9 mouse cellular contexts compared by ENCODE assay signal in the genomic region with DNA sequence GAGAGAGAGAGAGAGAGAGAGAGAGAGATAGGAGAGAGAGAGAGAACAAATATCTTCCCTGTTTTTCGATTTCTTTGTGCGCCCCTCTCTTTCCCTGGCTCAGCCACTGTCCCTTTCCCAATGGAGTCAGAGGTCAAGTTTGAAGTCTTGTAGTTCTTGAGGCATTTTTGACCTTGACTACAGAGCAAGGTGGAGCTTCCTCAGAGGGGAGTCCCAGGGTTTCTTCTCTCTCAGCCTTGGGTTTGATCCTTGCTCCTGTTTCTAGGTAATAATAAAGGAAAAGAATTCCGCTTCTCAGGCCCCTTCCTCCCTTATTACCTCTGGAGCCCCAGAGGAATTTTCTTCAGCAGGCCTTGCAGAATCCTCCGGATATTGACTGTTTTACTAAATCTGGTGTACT. TPM values are rescaled to one million over a fixed set of nuclear protein-coding genes. Genes with fewer than 3 reads are reported as not detected.
DNase-seq lines count a peak whose midpoint lies in the region; ATAC-seq and TF ChIP-seq lines count a peak whose summit lies in the region.
"Had no signal": no experiment of that assay in that cellular context is flagged by ENCODE, and none has a peak within 500 bp of the region (broad histone marks: within the 10 kb centered on the region; RNA-seq: fewer than 3 reads in every experiment).

No protein-coding gene starts in this region.

- ATAC-seq in kidney, embryonic 15.5 days (replicated peaks; ENCODE audit: low FRiP score): no peak
- no peak for ATAC-seq in embryonic facial prominence, embryonic 15.5 days (ENCODE audit: insufficient number of reproducible peaks, low FRiP score, low TSS enrichment, low read depth)
- ATAC-seq in intestine, postnatal 0 days: no peak
- ATAC-seq in neural tube, embryonic 14.5 days (ENCODE audit: low read depth): no peak

- H3K9me3 ChIP-seq in kidney, embryonic 15.5 days (replicated peaks): no peaks in the 10 kb centered on the region
- no peaks in the 10 kb centered on the region for H3K9me3 ChIP-seq in embryonic facial prominence, embryonic 15.5 days (replicated peaks)
- no peaks in the 10 kb centered on the region for H3K9me3 ChIP-seq in intestine, postnatal 0 days (ENCODE audit: control insufficient read depth)
- no peaks in the 10 kb centered on the region for H3K9me3 ChIP-seq in neural tube, embryonic 14.5 days (ENCODE audit: control insufficient read depth, low read length)
- H3K9me3 ChIP-seq: G1E had no signal

- no peak overlapping the region for H3K27ac ChIP-seq in kidney, embryonic 15.5 days
- H3K27ac ChIP-seq in kidney, adult 2 months (ENCODE audit: insufficient read depth, low read depth, low read length): no peak overlapping the region
- peak overlapping the region; percentile 58 for H3K27ac ChIP-seq in embryonic facial prominence, embryonic 15.5 days (replicated peaks)
- no peak overlapping the region for H3K27ac ChIP-seq in intestine, postnatal 0 days (ENCODE audit: low read depth, low read length)
- H3K27ac ChIP-seq in neural tube, embryonic 14.5 days (ENCODE audit: low read depth, low read length): peak overlapping the region; percentile 80; the same call in 1 of the 2 replicates
- H3K27ac ChIP-seq in layer of hippocampus, adult 2 months: no peak overlapping the region

- no peaks in the 10 kb centered on the region for H3K36me3 ChIP-seq in kidney, embryonic 15.5 days
- no peaks in the 10 kb centered on the region for H3K36me3 ChIP-seq in kidney, adult 2 months (ENCODE audit: control insufficient read depth, insufficient read depth, low read length)
- H3K36me3 ChIP-seq in embryonic facial prominence, embryonic 15.5 days: no peaks in the 10 kb centered on the region
- H3K36me3 ChIP-seq in intestine, postnatal 0 days (ENCODE audit: control insufficient read depth, insufficient read depth): no peaks in the 10 kb centered on the region
- H3K36me3 ChIP-seq in neural tube, embryonic 14.5 days (ENCODE audit: control insufficient read depth, insufficient read depth, low read length): no peaks in the 10 kb centered on the region
- H3K36me3 ChIP-seq: G1E had no signal

- H3K9ac ChIP-seq in kidney, embryonic 15.5 days: peak overlapping the region; percentile 54; the same call in 1 of the 2 replicates
- peak overlapping the region; percentile 69; the same call in 1 of the 2 replicates for H3K9ac ChIP-seq in embryonic facial prominence, embryonic 15.5 days
- no peak overlapping the region for H3K9ac ChIP-seq in intestine, postnatal 0 days (ENCODE audit: low read depth, low read length)
- peak overlapping the region; percentile 79; the same call in 1 of the 2 replicates for H3K9ac ChIP-seq in neural tube, embryonic 14.5 days (replicated peaks; ENCODE audit: low read depth, low read length)

- peaks cover 57% of the 10 kb centered on the region for H3K4me1 ChIP-seq in kidney, embryonic 15.5 days
- H3K4me1 ChIP-seq in kidney, adult 2 months (ENCODE audit: control insufficient read depth, insufficient read depth, low read length): 0 out of 2 replicates have a peak, but pooled peaks cover 5% of the 10 kb centered on the region
- H3K4me1 ChIP-seq in embryonic facial prominence, embryonic 15.5 days: peaks cover 39% of the 10 kb centered on the region
- H3K4me1 ChIP-seq in intestine, postnatal 0 days (replicated peaks; ENCODE audit: control insufficient read depth, insufficient read depth, low read length): no peaks in the 10 kb centered on the region
- H3K4me1 ChIP-seq in neural tube, embryonic 14.5 days (ENCODE audit: control insufficient read depth, insufficient read depth, low read length): peaks cover 22% of the 10 kb centered on the region

- no peak for DNase-seq in kidney, adult 2 months
- DNase-seq in layer of hippocampus, adult 2 months (ENCODE audit: low spot score in 2 of 2): no peak
- no peak for DNase-seq in frontal cortex, postnatal 36 days (ENCODE audit: low spot score in 2 of 2)
- no peak for DNase-seq in MN1 (ENCODE audit: low spot score)

- H3K4me2 ChIP-seq in kidney, embryonic 15.5 days: peak overlapping the region; percentile 96
- peak overlapping the region; percentile 97 for H3K4me2 ChIP-seq in embryonic facial prominence, embryonic 15.5 days (replicated peaks)
- H3K4me2 ChIP-seq in intestine, postnatal 0 days (replicated peaks; ENCODE audit: low read depth): peak overlapping the region; percentile 90
- peak overlapping the region; percentile 84 for H3K4me2 ChIP-seq in neural tube, embryonic 14.5 days (ENCODE audit: low read depth, low read length)

- 17% methylated on average over 4 of the region's 4 CpGs for WGBS in kidney, embryonic 15.5 days
- 79% methylated on average over 4 of the region's 4 CpGs for WGBS in kidney, adult 2 months
- 15% methylated on average over 4 of the region's 4 CpGs for WGBS in embryonic facial prominence, embryonic 15.5 days
- 44% methylated on average over 4 of the region's 4 CpGs for WGBS in intestine, postnatal 0 days
- WGBS in neural tube, embryonic 14.5 days: 4% methylated on average over 4 of the region's 4 CpGs

- H3K4me3 ChIP-seq in kidney, embryonic 15.5 days (replicated peaks): peak overlapping the region; percentile 61
- H3K4me3 ChIP-seq in kidney, adult 2 months (ENCODE audit: insufficient read depth, low read depth, low read length): no peak overlapping the region
- H3K4me3 ChIP-seq in embryonic facial prominence, embryonic 15.5 days (replicated peaks): peak overlapping the region; percentile 72
- H3K4me3 ChIP-seq in intestine, postnatal 0 days (ENCODE audit: low read depth, low read length): peak overlapping the region; percentile 47; the same call in 1 of the 2 replicates
- peak overlapping the region; percentile 74 for H3K4me3 ChIP-seq in neural tube, embryonic 14.5 days (ENCODE audit: low read depth, low read length)
- no peak overlapping the region for H3K4me3 ChIP-seq in layer of hippocampus, adult 2 months

- no peak for TF ChIP-seq POLR2A in kidney, adult 2 months (IDR thresholded peaks at IDR 0.05; ENCODE audit: low read depth, low read length)

- H3K27me3 ChIP-seq in kidney, embryonic 15.5 days: no peaks in the 10 kb centered on the region
- H3K27me3 ChIP-seq in kidney, adult 2 months (replicated peaks; ENCODE audit: control insufficient read depth, insufficient read depth, low read length): peaks cover 3% of the 10 kb centered on the region; the same call in 1 of the 2 replicates
- H3K27me3 ChIP-seq in embryonic facial prominence, embryonic 15.5 days: no peaks in the 10 kb centered on the region
- H3K27me3 ChIP-seq in intestine, postnatal 0 days (replicated peaks; ENCODE audit: control insufficient read depth, insufficient read depth, low read length): peaks cover 22% of the 10 kb centered on the region; the same call in 1 of the 2 replicates
- no peaks in the 10 kb centered on the region for H3K27me3 ChIP-seq in neural tube, embryonic 14.5 days (ENCODE audit: control insufficient read depth, insufficient read depth, low read length)

- no peak for TF ChIP-seq CTCF in kidney, adult 2 months (conservative IDR thresholded peaks at IDR 0.05; ENCODE audit: insufficient read depth, insufficient read length, low read depth, low read length)
- TF ChIP-seq CTCF in intestine, postnatal 0 days (IDR thresholded peaks at IDR 0.05; ENCODE audit: low read depth): no peak
- TF ChIP-seq CTCF in layer of hippocampus, adult 2 months (conservative IDR thresholded peaks at IDR 0.05): no peak

RNA-seq across cellular contexts. Expression of a gene that starts 1.6 kb away (rescaled TPM):
- polyA plus RNA-seq in kidney, embryonic 15.5 days (2015; fragmentation: Nextera tagmentation; extraction: Ambion mirVana): 138 and 150 TPM in 2 replicates
- polyA plus RNA-seq in kidney, adult 2 months (2012; rRNA removed): 12.6 and 13.5 TPM in 2 replicates
- 728 and 790 TPM in 2 replicates for polyA plus RNA-seq in embryonic facial prominence, embryonic 15.5 days (2015; fragmentation: Nextera tagmentation; extraction: Ambion mirVana)
- polyA plus RNA-seq in intestine, postnatal 0 days (2015; fragmentation: Nextera tagmentation; extraction: Ambion mirVana): 75.6 and 94.0 TPM in 2 replicates
- polyA plus RNA-seq in neural tube, embryonic 14.5 days (2014; fragmentation: Nextera tagmentation; extraction: Ambion mirVana): 163 and 379 TPM in 2 replicates
- total RNA-seq in layer of hippocampus, adult 2 months (2021): 10 to 100 TPM; 43.6 to 44.2 TPM
- polyA plus RNA-seq: G1E had no signal

RNA-seq across cellular contexts. Expression of a gene that starts 48.8 kb away (rescaled TPM):
- 90.4 and 94.0 TPM in 2 replicates for polyA plus RNA-seq in kidney, embryonic 15.5 days (2015; fragmentation: Nextera tagmentation; extraction: Ambion mirVana)
- 229 and 273 TPM in 2 replicates for polyA plus RNA-seq in kidney, adult 2 months (2012; rRNA removed)
- polyA plus RNA-seq in embryonic facial prominence, embryonic 15.5 days (2015; fragmentation: Nextera tagmentation; extraction: Ambion mirVana): 127 and 131 TPM in 2 replicates
- 14.3 and 14.6 TPM in 2 replicates for polyA plus RNA-seq in intestine, postnatal 0 days (2015; fragmentation: Nextera tagmentation; extraction: Ambion mirVana)
- polyA plus RNA-seq in neural tube, embryonic 14.5 days (2014; fragmentation: Nextera tagmentation; extraction: Ambion mirVana): 85.0 and 112 TPM in 2 replicates
- 10 to 100 TPM; 72.5 to 79.3 TPM for total RNA-seq in layer of hippocampus, adult 2 months (2021)

Comparison
In these comparisons a context has a peak if more than half of its experiments do, and no peak if none do; other contexts are left out.
1. H3K4me3 ChIP-seq: peak in kidney, embryonic 15.5 days (single experiment), embryonic facial prominence, embryonic 15.5 days (single experiment), intestine, postnatal 0 days (single experiment) and neural tube, embryonic 14.5 days (single experiment); none in kidney, adult 2 months (single experiment) and layer of hippocampus, adult 2 months (single experiment).
2. H3K27ac ChIP-seq: peak in embryonic facial prominence, embryonic 15.5 days (single experiment) and neural tube, embryonic 14.5 days (single experiment); none in kidney, embryonic 15.5 days (single experiment), kidney, adult 2 months (single experiment), intestine, postnatal 0 days (single experiment) and layer of hippocampus, adult 2 months (single experiment).
3. Peak in every context shown above with its lines, with median percentiles within 50 percentile points of each other: H3K4me2 ChIP-seq.